1 mouse cellular context compared by ENCODE assay signal in the genomic region with DNA sequence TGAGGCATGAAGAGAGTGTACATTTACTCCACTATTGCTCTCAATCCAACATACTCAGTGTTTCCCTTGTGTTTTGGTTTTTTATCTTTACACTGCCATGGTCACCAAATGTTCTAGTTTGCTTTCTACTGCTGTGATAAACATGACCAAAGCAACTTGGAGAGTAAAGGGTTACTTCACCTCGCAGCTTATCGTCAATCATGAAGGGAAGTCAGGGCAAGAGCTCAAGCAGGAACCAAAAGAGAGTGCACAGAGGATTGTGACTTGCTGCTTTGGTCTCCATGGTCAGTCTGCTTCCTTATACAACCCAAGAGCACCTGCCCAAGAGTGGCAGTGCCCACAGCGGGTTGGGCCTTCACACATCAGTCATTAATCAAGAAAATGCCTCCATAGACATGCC.
TF ChIP-seq lines count a peak whose summit lies in the region.

No protein-coding gene starts in this region.

TF ChIP-seq in MEL, 35 proteins besides CTCF, POLR2A, EP300 and RAD21 (continued from another document):
- TF ChIP-seq ELF1 (IDR thresholded peaks at IDR 0.05; ENCODE audit: low read depth, low read length) (0 out of 2 replicates have a peak, but pooled peaks have one; percentile 41), CHD2 (IDR thresholded peaks at IDR 0.05; ENCODE audit: low read length) (no peak), BHLHE40 (IDR thresholded peaks at IDR 0.05; ENCODE audit: borderline replicate concordance, low read depth, low read length) (no peak), TAL1 (IDR thresholded peaks at IDR 0.05; ENCODE audit: low read length) (peak; percentile 47; the same call in 1 of the 2 replicates), MYB (IDR thresholded peaks at IDR 0.05; ENCODE audit: low read depth, low read length) (no peak)
